Mouse (Mus musculus): ENCODE measurements around the gene Tmem210. TPM values are rescaled to one million over a fixed set of nuclear protein-coding genes. Genes with fewer than 3 reads are reported as not detected.
"Not testable (repeated sequence)": the region's sequence is repeated elsewhere in the genome, so short reads cannot be mapped to it uniquely, and the experiment has no call there.

The Tmem210 gene
- total RNA-seq (2021): not detected

DNA sequence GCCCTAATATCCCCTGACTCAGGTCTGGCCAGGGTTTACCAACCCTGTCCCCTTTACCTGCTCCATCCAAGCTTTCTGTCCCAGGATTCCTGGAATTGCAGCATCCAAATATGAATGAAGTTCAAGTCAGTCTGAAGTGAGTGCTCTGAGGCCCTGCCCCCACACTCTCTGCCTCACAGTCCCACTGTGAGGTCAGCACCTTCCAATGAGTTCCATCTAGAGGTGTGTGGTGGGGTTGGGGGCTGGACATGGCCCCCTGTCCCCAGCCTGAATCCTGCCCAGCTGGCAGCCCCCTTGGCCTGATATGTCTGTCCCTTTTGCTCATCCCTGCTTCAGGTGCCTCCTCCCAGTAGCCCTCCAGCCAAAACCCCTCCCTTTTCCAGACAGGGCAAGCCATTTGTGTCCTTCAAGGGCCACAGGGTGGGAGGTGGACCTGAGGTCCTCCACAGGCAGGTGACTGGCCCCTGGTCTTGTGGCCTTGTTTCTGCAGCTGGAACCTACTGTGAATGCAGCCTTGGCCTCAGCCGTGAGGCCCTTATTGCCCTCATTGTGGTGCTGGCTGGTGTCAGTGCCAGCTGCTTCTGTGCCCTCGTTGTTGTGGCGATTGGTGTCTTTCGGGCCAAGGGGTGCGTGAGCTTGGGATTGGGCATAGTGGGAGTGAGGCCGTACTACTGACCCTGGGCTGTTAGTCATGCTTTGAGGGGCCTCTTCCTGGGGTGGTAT, at the start of gene Tmem210:
Gene Tmem210 (plus strand): TSS at position 219 of the 723 bp plus-strand sequence.
- intact Hi-C loops (cut with DNase I): no loop called here
- no peak for DNase-seq (ENCODE audit: extremely low spot score in 1 of 2, low spot score in 2 of 2)

DNA sequence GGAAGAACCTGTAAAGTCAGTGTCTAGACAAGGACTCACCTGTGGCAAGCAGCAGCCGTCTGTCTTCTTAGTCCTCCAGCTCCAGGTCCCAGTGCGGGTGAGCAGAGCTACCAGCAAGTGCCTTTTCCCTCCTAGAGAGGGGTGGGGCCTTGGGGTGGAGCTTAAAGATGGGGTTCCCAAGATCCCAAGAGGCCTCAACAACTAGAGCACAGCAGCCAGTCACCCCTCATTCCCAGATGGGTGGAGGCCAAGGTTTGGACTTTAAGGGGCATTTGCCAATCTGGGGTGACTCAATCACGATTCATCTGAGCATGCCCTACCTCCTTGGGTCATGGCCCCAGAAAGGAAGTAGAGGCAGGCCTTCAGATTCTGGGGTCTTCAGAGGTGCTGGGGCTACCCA, 48.2 kb upstream of the Tmem210 start:
- no peak for DNase-seq (ENCODE audit: extremely low spot score in 1 of 2, low spot score in 2 of 2)
- intact Hi-C loops (cut with DNase I): no loop called here

DNA sequence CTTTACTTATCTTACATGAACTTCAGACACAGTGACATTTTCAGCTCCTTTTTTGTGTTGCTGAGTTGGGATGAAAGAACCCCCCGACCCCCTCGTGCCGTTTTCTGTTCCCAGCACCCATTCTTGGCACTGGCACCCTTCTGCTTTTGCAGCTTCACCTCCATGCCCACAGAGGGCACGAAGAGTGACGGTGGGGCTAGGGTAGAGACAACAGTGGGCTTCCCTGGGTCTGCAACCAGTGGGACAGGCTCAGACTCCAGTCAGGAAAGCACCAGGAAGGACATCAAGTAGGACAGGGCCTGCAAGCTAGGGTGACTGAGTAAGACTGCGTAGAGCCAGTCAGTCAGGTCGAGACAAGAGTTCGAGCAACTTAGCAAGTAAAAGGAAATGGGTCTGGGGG, 47.6 kb upstream of the Tmem210 start:
- DNase-seq (ENCODE audit: extremely low spot score in 1 of 2, low spot score in 2 of 2): no peak
- intact Hi-C loops (cut with DNase I): no loop called here

GRCm38 (mm10) chr2:25240723-25241437, 47.1 kb upstream of the Tmem210 start:
- DNase-seq (ENCODE audit: extremely low spot score in 1 of 2, low spot score in 2 of 2): peak; percentile 63 to 86
- intact Hi-C loops (cut with DNase I): no loop called here

DNA sequence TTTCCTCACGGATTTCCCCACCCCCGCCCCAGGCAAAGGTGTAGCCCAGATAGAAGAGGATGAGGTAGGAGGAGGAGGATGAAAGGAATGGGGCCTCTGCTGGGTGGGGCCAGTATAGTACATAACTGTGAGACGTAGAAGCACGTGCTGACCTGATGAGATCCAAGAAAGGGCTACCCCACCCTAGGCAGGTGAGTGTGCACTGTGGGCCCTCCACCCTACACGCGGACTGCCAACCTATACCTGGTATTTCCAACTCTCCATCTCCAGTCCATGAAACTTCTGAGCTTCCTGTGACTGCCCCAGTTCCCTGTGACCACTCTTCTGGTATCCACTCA, 46.5 kb upstream of the Tmem210 start:
- no peak for DNase-seq (ENCODE audit: extremely low spot score in 1 of 2, low spot score in 2 of 2)
- intact Hi-C loops (cut with DNase I): no loop called here

DNA sequence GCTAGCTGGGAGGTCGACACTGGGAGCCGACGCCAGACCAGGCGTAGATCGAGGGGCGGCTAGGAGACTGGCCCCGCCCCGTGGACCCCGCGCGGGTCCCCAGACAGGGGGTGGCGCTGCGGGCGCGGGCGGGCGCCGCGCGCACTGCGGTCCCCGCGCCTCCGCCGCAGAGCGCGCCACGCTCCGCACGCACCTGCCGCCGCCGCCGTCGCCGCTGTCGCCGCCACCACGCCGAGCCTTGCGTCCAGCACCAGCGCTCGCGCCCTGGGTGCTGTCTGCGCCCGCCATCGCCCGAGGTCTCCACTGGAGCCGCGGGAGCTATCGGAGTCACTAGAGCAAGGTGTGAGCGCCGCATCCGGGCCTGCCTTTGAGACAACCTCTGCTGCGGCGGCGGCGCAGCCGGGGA, 45.8 kb upstream of the Tmem210 start, which contains the start of the genes Rnf208 and Cysrt1:
Gene Rnf208 (plus strand): TSS at position 155 of the 406 bp plus-strand sequence.
Gene Cysrt1 (minus strand): TSS at position 352 of the 406 bp plus-strand sequence.
- intact Hi-C loops (cut with DNase I): no loop called here
- peak in 1 of 2 experiments; percentile 61 for DNase-seq (ENCODE audit: extremely low spot score in 1 of 2, low spot score in 2 of 2)

- intact Hi-C loops (cut with DNase I): no loop called here
- DNase-seq (ENCODE audit: extremely low spot score in 1 of 2, low spot score in 2 of 2): no peak
Observed at GRCm38 (mm10) chr2:25243342-25243741, 44.6 kb upstream of the Tmem210 start.

GRCm38 (mm10) chr2:25244144-25244543, 43.8 kb upstream of the Tmem210 start:
- intact Hi-C loops (cut with DNase I): no loop called here
- DNase-seq (ENCODE audit: extremely low spot score in 1 of 2, low spot score in 2 of 2): no peak

DNA sequence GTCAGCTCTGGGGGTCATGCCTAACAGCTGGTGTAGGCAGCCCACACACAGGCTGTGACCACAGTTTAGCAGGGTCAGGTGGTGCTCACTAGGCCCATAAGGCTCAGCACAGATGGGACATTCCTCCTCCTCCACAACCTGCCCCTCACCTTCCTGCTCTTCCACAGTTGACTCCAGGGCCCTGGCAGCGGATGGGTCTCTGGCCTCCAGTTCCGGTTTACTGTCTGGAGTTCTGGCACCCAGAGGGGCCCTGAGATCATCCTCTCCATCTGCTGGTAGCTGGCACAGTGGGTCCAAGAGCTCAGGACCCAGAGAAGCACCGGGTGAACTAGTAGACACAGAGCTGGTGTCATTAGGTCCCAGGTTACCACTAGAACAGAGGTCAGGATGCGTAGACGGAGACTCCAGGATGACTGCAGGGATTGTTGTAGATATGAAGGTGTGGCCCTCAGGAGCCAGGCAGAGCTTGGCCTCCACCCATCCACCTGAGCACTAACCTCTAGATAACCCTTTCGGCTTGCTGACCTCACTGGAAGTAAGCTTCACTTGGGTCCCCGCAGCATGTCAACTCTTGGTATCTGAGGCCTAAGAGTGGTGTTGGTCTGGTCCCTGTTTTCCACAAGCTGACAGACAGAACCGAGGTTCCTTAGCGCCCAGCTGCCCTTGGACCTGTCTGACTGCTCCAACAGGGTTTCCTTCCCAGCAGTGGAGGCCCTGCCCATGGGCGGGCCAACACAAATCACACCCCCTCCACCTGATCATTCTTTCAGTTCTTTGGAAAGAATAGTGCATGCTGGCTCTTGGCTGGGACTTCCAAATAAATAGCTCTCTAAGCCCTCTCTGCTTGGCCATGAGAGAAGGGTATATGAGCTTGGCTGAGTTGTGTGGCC, 41.5 kb upstream of the Tmem210 start, which contains the start of gene AL732309.1:
Gene AL732309.1 (minus strand): TSS at position 681 of the 890 bp plus-strand sequence.
- no peak for DNase-seq (ENCODE audit: extremely low spot score in 1 of 2, low spot score in 2 of 2)
- intact Hi-C loops (cut with DNase I): no loop called here

DNA sequence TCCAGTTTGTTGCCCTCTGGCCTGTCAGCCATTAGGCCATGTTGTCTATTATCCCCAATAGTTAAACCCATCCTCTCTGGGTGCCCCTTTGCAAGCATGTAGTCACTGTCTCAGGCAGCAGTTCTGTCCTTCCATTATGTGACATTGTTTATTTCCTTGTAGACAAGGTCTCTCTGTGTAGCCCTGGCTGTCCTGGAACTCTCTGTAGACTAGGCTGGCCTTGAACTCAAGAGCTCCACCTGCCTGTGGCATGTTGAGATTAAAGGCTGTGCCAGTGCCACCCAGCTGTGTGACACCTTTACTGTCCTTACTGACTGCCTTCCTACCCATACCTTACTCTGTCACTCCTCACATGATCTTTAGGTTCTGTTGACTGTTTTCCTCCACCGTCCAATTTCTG, 35.6 kb upstream of the Tmem210 start:
- DNase-seq (ENCODE audit: extremely low spot score in 1 of 2, low spot score in 2 of 2): no peak
- intact Hi-C loops (cut with DNase I): no loop called here

GRCm38 (mm10) chr2:25255284-25255779, 32.6 kb upstream of the Tmem210 start, which contains the start of gene Tmem203:
Gene Tmem203, plus strand, starts transcription at chr2:25255439.
- intact Hi-C loops (cut with DNase I): loop anchor here (2.0 kb wide), 1 partner anchor 61 kb away; no protein-coding TSS in a partner anchor

DNA sequence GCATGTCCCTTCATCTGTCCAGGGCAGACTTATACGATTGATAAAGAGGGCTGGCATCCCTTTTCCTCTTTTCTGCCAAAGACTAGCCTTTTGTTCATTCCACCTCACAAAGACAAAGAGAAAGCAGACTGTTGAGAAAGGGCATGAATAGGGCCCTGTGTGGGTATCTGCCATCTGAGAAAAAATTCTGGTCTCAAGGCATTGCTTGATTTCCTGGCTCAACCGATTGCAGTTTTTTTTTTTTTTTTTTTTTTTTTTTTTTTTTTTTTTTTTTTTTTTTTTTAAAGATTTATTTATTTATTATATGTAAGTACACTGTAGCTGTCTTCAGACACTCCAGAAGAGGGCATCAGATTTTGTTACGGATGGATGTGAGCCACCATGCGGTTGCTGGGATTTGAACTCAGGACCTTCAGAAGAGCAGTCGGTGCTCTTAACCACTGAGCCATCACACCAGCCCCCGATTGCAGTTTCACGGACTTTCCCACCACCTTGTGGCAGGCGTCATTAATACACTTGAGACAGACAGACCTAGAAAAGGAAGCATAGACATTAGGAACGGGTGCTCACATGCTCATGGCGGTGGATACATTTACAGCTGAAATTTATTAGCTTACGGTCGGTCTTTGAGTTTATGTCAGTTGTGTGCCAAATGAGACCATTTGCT, 31.4 kb upstream of the Tmem210 start:
- intact Hi-C loops (cut with DNase I): not testable (repeated sequence)
- peak in 1 of 2 experiments; percentile 61 for DNase-seq (ENCODE audit: extremely low spot score in 1 of 2, low spot score in 2 of 2)

More at GRCm38 (mm10) chr2:25255284-25255779, 32.6 kb upstream of the Tmem210 start, which contains the start of gene Tmem203:
- peak; percentile 80 to 91 for DNase-seq (ENCODE audit: extremely low spot score in 1 of 2, low spot score in 2 of 2)

DNA sequence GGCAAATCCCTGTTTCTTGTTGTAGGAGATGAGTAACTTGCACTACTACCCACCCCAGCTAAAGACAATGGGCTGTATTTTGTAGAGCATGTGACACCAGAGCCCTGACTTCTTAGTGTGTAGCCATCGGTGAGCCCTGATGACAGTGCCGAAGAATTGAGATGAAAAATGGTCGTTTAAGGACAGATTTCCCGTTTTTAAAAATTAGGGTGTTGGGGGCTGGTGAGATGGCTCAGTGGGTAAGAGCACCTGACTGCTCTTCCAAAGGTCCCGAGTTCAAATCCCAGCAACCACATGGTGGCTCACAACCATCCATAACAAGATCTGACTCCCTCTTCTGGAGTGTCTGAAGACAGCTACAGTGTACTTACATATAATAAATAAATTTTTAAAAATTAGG, 30.7 kb upstream of the Tmem210 start:
- DNase-seq (ENCODE audit: extremely low spot score in 1 of 2, low spot score in 2 of 2); intact Hi-C loops (cut with DNase I): not testable (repeated sequence)

- DNase-seq (ENCODE audit: extremely low spot score in 1 of 2, low spot score in 2 of 2): no peak
- intact Hi-C loops (cut with DNase I): no loop called here
Observed at GRCm38 (mm10) chr2:25258887-25259286, 29.1 kb upstream of the Tmem210 start.

DNA sequence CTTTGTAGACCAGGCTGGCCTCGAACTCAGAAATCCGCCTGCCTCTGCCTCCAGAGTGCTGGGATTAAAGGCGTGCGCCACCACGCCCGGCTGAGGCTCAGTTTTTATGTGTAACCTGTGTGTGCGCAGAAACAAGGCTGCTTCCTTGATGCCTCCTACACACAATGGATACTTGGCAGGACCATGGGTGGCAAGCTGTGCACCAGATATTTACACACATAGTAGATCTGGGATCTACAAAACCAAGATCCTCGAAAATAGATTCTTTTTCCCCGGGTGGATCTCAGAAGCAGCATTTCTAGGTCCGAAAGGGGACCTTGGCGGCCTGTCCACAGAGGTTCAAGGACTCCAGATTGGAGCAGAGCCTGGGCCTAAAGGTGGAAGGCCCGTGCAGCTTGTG, 26.1 kb upstream of the Tmem210 start:
- no peak for DNase-seq (ENCODE audit: extremely low spot score in 1 of 2, low spot score in 2 of 2)
- intact Hi-C loops (cut with DNase I): no loop called here

- intact Hi-C loops (cut with DNase I): no loop called here
- DNase-seq (ENCODE audit: extremely low spot score in 1 of 2, low spot score in 2 of 2): peak; percentile 96 to 98
Observed at GRCm38 (mm10) chr2:25262291-25262767, 25.6 kb upstream of the Tmem210 start, which contains the start of gene Tprn. Gene Tprn, plus strand, starts transcription at chr2:25262618.

GRCm38 (mm10) chr2:25262795-25263622, 24.9 kb upstream of the Tmem210 start:
- peak in 1 of 2 experiments; percentile 72 for DNase-seq (ENCODE audit: extremely low spot score in 1 of 2, low spot score in 2 of 2)
- intact Hi-C loops (cut with DNase I): no loop called here

Measured in left cerebral cortex, postnatal 10 days (tissue).